Mouse (Mus musculus): ENCODE measurements around the gene Kcnk5.

GRCm38 (mm10) chr14:20172924-20173323, 8.7 kb downstream of the Kcnk5 start:
- TF ChIP-seq POLR2A (IDR thresholded peaks at IDR 0.05; ENCODE audit: insufficient read length, low read depth) (no peak), MYOD1 (IDR thresholded peaks at IDR 0.05; ENCODE audit: control insufficient read depth in 1 of 3, insufficient read length in 2 of 3, low read depth in 2 of 3) (no peak)

Measured in myocyte (in vitro differentiated cells).